Mouse (Mus musculus) adrenal gland, postnatal 10 days (tissue): ENCODE results near the gene Gm48551. TPM values are rescaled to one million over a fixed set of nuclear protein-coding genes. Genes with fewer than 3 reads are reported as not detected.

Source experiments
- DNase-seq: peaks from one replicate; pipeline ENCODE4 v3.0.0; 2021; ENCODE audit warnings: mixed read lengths
- total RNA-seq, 2 experiments: library from RNA; stranded (reverse); gene quantifications; 2 replicates each; pipeline ENCODE4 v1.2.3; 2021

The Gm48551 gene
- total RNA-seq, 2 experiments from 2014 or later, result 1.1 to 1.6 TPM

GRCm38 (mm10) chr10:81356991-81357844 lies 27.0 kb upstream of the Gm48551 start, which contains the start of gene Mfsd12:
Gene Mfsd12, plus strand, starts transcription at chr10:81357491.
- peak; percentile 95 for DNase-seq

- DNase-seq, result no peak
Measured at GRCm38 (mm10) chr10:81358209-81358608, 26.1 kb upstream of the Gm48551 start.

DNA sequence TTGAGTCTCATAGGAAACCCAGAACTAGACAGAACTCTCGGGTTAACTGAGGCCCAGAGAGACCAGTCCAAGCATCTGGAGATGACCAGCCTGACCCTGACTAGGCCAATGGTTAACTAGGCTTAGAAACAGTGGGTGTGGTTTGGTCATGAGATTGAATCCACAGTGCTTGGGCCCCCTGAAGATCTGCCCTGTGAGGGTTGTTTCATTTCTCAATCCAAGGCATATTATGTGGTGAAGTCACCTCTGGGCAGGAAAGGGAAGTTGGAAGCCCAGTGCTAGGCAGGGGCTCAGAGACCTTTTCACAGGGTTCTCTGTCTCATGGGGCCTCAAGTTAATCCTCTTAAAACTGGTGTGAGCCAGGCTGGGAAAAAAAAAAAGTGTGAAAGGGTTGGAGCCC lies 25.4 kb upstream of the Gm48551 start:
- DNase-seq, result no peak

DNA sequence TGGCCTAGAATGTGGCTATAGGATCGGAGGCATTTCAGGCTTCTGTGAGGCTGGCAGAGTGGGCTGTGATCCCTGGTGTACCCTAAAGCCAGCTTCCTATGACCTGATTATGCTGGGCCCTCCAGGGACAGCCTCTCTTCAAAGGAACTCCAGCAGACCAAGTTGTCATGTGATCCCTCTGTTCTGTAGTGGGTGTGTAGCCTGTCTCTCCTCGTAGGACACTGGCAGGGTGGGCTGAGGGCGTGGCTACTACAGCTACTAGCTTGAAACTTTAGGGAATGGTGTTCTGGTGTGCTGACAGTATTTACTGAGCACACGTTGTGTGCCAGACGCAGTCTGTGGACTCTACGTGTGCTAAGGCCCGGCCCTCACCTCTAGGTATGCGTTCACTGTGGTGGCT lies 23.5 kb upstream of the Gm48551 start:
- DNase-seq, result no peak

GRCm38 (mm10) chr10:81362336-81362949 lies 21.8 kb upstream of the Gm48551 start:
- DNase-seq, result peak; percentile 23

GRCm38 (mm10) chr10:81363436-81364346 lies 20.6 kb upstream of the Gm48551 start:
- peak; percentile 54 for DNase-seq

- DNase-seq, result peak; percentile 76
Measured at GRCm38 (mm10) chr10:81364666-81365065, 19.6 kb upstream of the Gm48551 start.

- no peak for DNase-seq
Measured at GRCm38 (mm10) chr10:81365073-81365472, 19.2 kb upstream of the Gm48551 start.

GRCm38 (mm10) chr10:81365672-81366476 lies 18.4 kb upstream of the Gm48551 start, which contains the start of gene 4930404N11Rik:
Gene 4930404N11Rik, minus strand, starts transcription at chr10:81365816.
- no peak for DNase-seq

GRCm38 (mm10) chr10:81366477-81367206 lies 17.6 kb upstream of the Gm48551 start:
- no peak for DNase-seq

DNA sequence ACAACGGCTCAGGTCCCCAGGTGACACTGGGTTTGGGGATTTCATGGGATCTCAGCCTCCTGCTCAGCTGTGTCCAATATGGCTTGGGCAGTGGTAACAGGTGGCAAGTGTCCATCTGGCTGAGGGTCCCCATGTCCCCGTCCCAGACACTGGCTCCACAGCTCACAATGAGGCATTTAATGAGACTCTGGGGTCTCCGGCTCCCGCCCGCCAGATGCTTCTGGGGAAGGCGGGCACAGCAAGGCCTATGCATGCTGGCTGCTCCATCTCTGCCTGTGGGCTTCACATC lies 17.1 kb upstream of the Gm48551 start:
- DNase-seq, result no peak

- no peak for DNase-seq
Measured at GRCm38 (mm10) chr10:81375322-81375721, 8.9 kb upstream of the Gm48551 start.

DNA sequence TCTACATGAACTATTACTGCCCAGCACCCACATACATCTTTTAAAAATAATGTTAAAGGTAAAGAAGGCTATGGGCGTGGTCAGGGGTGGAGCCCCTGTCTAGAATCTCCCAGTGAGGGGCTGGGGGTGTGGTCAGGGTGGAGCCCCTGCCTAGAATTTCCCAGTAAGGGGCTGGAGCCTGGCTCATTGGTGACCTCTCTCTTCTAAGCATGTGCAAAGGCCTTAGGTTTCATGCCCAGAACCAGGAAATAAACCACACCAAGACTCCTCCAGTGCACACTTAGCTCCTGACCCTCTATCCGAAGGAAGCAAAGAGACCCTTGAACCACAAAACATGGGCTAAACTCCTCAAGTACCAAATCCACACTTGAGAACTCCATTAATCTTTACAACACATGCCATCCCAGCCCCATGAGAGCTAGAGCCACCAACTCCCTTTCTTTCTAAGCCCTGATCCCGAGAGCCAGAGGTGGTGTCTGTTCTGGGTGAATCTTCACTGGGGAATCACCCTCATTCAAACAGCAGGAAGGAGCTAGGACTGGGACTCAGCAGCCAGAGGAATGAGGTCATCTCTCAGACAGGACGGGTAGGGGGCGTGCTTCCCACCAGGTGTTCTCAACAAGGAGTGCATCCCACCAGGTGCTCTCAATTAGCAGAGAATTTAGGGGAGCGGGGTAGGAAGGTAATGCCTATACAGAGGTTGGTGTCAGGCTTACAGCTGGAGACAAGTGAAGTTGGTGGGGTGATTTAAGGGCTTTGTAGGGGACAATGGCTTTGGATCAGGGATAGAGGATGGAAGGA lies 7.5 kb upstream of the Gm48551 start:
- DNase-seq, result no peak

GRCm38 (mm10) chr10:81377362-81377664 lies 7.0 kb upstream of the Gm48551 start:
- DNase-seq, result no peak

GRCm38 (mm10) chr10:81377793-81378552 lies 6.3 kb upstream of the Gm48551 start, which contains the start of gene Fzr1:
Gene Fzr1, minus strand, starts transcription at chr10:81378516.
- DNase-seq, result no peak

DNA sequence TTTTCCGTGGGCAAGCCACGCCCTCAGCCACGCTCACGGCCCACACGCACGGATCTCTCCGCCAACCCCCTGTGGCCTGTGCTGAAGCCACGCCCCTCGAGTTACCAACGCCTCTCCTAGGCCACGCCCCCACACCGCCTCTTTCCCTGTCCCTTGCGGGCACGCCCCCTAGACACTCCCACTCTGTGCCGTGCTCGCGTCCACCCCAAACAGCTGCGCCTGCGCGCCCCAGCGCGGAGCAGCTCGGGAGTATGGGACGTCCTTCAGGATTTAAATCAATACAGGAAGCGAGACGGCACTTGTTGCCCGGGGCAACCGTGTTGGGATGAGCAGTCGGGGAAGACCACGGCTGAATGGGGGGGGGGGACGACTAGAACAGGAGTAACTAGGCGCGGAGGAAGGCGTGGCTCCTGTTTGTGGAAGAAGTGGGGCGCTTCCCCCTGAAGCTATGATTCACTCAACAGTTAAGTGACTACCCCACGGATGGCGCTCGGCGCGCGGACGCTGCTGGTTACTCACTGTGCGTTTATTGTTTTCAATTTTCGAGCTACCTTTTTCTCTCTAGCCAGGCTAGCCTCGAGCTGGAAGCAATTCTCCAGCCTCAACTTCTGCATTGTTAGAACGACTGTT lies 5.6 kb upstream of the Gm48551 start:
- DNase-seq, result peak; percentile 100

DNA sequence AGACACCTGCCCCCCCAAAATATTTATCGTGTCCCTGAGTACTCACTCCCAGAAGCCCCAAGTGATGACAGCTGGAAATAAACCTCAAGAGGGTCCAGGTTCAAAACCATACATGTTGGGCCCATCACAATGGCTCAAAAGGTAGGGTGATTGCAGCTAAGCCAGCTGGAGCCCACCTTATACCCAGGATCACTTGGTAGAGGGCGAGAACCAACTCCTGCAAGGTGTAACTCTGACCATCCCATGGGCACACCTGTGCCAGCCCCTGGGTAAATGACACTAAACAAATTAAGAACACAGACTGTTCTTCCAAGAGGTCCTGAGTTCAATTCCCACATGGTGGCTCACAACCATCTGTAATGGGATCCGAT lies 5.1 kb upstream of the Gm48551 start:
- DNase-seq, result no peak

DNA sequence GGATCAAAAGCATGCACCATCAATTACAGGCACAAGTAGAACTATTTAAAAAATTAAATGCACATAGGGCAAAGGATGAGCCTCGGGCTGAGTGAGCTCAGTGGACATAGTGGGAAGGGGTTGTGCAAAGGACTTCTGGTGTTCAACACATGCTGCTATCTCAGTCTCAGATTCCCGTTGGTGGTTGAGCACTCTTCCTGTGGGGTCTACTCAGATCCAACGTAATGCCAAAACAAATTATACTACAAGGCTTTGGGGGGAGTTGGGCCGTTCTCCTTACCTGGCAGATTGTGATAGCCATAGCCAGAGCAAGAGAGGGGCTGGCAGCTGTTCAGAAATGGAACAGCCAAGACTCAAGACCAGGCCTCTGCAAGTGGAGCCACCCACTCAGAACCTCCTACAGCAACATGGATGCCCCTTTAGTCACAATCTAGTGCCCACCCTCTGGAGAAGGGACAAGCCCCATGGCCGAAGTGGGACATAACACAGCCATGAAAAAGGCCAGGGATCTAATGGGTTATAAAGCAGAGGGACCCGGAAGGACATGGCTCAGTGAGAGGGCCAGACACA lies 4.4 kb upstream of the Gm48551 start:
- DNase-seq, result no peak

DNA sequence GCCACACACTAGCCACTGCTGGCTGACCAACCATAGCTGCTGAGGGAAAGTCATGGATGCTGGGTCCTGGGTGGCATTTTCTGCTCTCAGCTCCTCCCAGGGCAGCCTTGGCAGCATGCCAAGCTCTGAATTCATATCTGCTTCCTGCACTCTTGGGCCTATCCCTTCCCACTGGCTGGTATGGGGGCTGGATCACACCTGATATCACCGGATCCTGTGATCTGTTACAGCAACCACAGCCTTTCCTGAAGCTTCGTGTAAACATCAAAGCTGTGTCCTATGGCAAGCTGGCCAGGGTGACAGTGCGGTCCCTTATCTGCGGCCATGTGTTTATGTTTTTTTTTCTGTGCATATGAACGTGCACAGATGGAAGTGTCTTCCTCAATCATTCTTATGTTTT lies 2.2 kb upstream of the Gm48551 start:
- peak; percentile 59 for DNase-seq
